Mouse (Mus musculus) megakaryocyte, adult 5-6 weeks (primary cell): ENCODE results near the gene Gatc. TPM values are rescaled to one million over a fixed set of nuclear protein-coding genes. Genes with fewer than 3 reads are reported as not detected.

Experiments
- ATAC-seq: 2 replicates; pipeline ENCODE4 v1.8.0; 2016; ENCODE audit warnings: mild to moderate bottlenecking, inconsistent platforms; ENCODE audit not compliant: poor library complexity, severe bottlenecking
- total RNA-seq, 2 experiments: library from RNA; stranded (forward) in 1 of 2; stranded (reverse) in 1 of 2; fragments of 153-499, 151-499 nt in 1 of 2; fragments of 221-1000, 200-1000 nt in 1 of 2; gene quantifications; 2 replicates each; pipeline versions ENCODE4 v1.2.3 to v1.2.4; 2015 to 2017

Gene Gatc
- total RNA-seq, 2 experiments from 2014 or later = 15.1 to 66.3 TPM

DNA sequence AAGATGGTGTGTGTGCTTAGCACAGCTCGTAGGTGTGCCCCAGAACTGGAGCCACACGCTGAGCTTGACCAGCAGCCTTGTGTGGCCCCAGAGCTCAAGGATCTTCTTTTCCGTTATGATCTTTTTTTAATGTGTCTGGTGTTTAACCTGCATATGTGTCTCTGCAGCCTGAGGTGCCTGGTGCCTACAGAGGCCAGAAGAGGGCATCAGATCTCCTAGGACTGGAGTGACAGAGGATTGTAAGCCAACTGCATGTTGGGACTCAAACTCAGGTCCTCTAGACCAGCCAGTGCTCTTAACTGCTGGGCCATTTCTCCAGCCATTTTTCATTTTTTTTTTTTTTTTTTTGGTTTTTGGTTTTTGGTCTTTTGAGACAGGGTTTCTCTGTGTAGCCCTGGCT lies 56.2 kb downstream of the Gatc start:
- ATAC-seq = no peak

Other genes with a start within 250 kb of the Gatc start
- gene Gm10401, start 242.9 kb downstream of the Gatc start, total RNA-seq (2015) = not detected in 2 replicates
- gene Gm10401, start 242.9 kb downstream of the Gatc start, total RNA-seq (2017) = not detected in 2 replicates
- 13.5 and 15.2 TPM in 2 replicates for gene Acads, start 221.8 kb downstream of the Gatc start, total RNA-seq (2015)
- gene Acads, start 221.8 kb downstream of the Gatc start, total RNA-seq (2017) = 13.0 and 17.4 TPM in 2 replicates
- gene Unc119b, start 206.2 kb downstream of the Gatc start, total RNA-seq (2015) = 12.5 and 14.0 TPM in 2 replicates
- 13.3 and 19.9 TPM in 2 replicates for gene Unc119b, start 206.2 kb downstream of the Gatc start, total RNA-seq (2017)
- gene Mlec, start 183.0 kb downstream of the Gatc start, total RNA-seq (2015) = 76.4 and 97.7 TPM in 2 replicates
- 117 and 118 TPM in 2 replicates for gene Mlec, start 183.0 kb downstream of the Gatc start, total RNA-seq (2017)
- not detected in 2 replicates for gene Cabp1, start 146.8 kb downstream of the Gatc start, total RNA-seq (2015)
- not detected in 2 replicates for gene Cabp1, start 146.8 kb downstream of the Gatc start, total RNA-seq (2017)
- gene Pop5, start 105.3 kb downstream of the Gatc start, total RNA-seq (2015) = 61.7 and 74.6 TPM in 2 replicates
- gene Pop5, start 105.3 kb downstream of the Gatc start, total RNA-seq (2017) = 30.9 and 81.2 TPM in 2 replicates
- gene Rnf10, start 68.3 kb downstream of the Gatc start, total RNA-seq (2015) = 50.9 and 55.4 TPM in 2 replicates
- gene Rnf10, start 68.3 kb downstream of the Gatc start, total RNA-seq (2017) = 55.9 and 78.3 TPM in 2 replicates
- 8.7 and 10.9 TPM in 2 replicates for gene Coq5, start 61.5 kb downstream of the Gatc start, total RNA-seq (2015)
- 27.3 and 27.8 TPM in 2 replicates for gene Coq5, start 61.5 kb downstream of the Gatc start, total RNA-seq (2017)
- gene Dynll1, start 40.2 kb downstream of the Gatc start, total RNA-seq (2015) = 646 and 659 TPM in 2 replicates
- 318 and 344 TPM in 2 replicates for gene Dynll1, start 40.2 kb downstream of the Gatc start, total RNA-seq (2017)
- gene Srsf9, start 14.0 kb downstream of the Gatc start, total RNA-seq (2015) = 79.1 and 98.4 TPM in 2 replicates
- 126 and 130 TPM in 2 replicates for gene Srsf9, start 14.0 kb downstream of the Gatc start, total RNA-seq (2017)
- 41.0 and 52.0 TPM in 2 replicates for gene Triap1, start within 50 bp of the Gatc start, total RNA-seq (2015)
- 15.9 and 18.8 TPM in 2 replicates for gene Triap1, start within 50 bp of the Gatc start, total RNA-seq (2017)
- 321 and 340 TPM in 2 replicates for gene Cox6a1, start 7.8 kb upstream of the Gatc start, total RNA-seq (2015)
- 78.5 and 107 TPM in 2 replicates for gene Cox6a1, start 7.8 kb upstream of the Gatc start, total RNA-seq (2017)
- gene Msi1, start 88.4 kb upstream of the Gatc start, total RNA-seq (2015) = not detected in 2 replicates
- not detected in 2 replicates for gene Msi1, start 88.4 kb upstream of the Gatc start, total RNA-seq (2017)
- not detected in 2 replicates for gene Pla2g1b, start 125.1 kb upstream of the Gatc start, total RNA-seq (2015)
- not detected in 2 replicates for gene Pla2g1b, start 125.1 kb upstream of the Gatc start, total RNA-seq (2017)
- 3.6 and 5.4 TPM in 2 replicates for gene Sirt4, start 143.5 kb upstream of the Gatc start, total RNA-seq (2015)
- gene Sirt4, start 143.5 kb upstream of the Gatc start, total RNA-seq (2017) = 2.0 and 3.3 TPM in 2 replicates
- gene Pxn, start 165.5 kb upstream of the Gatc start, total RNA-seq (2015) = 81.3 and 93.8 TPM in 2 replicates
- gene Pxn, start 165.5 kb upstream of the Gatc start, total RNA-seq (2017) = 151 and 199 TPM in 2 replicates
- gene Rplp0, start 218.3 kb upstream of the Gatc start, total RNA-seq (2015) = 1,875 and 2,228 TPM in 2 replicates
- gene Rplp0, start 218.3 kb upstream of the Gatc start, total RNA-seq (2017) = 1,202 and 1,250 TPM in 2 replicates
- gene Gcn1l1, start 224.1 kb upstream of the Gatc start, total RNA-seq (2015) = 9.0 and 9.2 TPM in 2 replicates
- 13.2 and 13.4 TPM in 2 replicates for gene Gcn1l1, start 224.1 kb upstream of the Gatc start, total RNA-seq (2017)